Mouse (Mus musculus): ENCODE measurements at regions not wholly inside any gene's neighbourhood (a gene's known extent, or its start where the extent isn't known, plus 50 kb on each side); places are given as distances from the start of the nearest gene placed in this dataset.

DNA sequence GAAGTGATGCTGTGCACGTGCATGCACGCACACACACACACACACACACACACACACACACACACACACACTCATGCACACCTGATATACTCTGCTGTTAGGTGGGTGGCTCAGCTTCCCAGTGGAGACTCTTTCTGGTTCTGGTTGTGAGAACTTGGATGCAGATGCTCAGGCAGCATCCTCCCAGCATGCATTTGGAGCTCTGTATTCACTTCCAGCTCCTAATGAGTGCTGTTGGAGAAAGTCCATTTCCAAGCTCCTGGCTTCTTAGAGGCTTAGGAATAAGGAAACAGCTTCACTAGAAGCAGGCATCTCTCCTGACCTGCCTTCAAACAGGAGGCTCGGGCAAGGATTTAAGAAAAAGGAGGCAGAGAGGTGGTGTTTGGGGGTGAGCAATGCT, 52.2 kb upstream of the Kazn start:
- no peak for TF ChIP-seq POLR2A (IDR thresholded peaks at IDR 0.05; ENCODE audit: borderline replicate concordance, extremely low read depth, insufficient read depth, insufficient read length)
- no peak overlapping the region for H3K27ac ChIP-seq (replicated peaks; ENCODE audit: low read depth, low read length)

More for the DNA sequence above, 52.2 kb upstream of the Kazn start:
- ATAC-seq (ENCODE audit: low FRiP score, low read depth) (no peak), DNase-seq (ENCODE audit: low spot score) (no peak)
- 89% methylated on average over 3 of the region's 3 CpGs for WGBS
- H3K9me3 ChIP-seq (ENCODE audit: control insufficient read depth, low read length): no peaks in the 10 kb centered on the region
- H3K27me3 ChIP-seq (ENCODE audit: control insufficient read depth, insufficient read depth, low read length): no peaks in the 10 kb centered on the region
- no peak overlapping the region for H3K4me3 ChIP-seq (replicated peaks; ENCODE audit: low read length)
- H3K4me2 ChIP-seq (replicated peaks; ENCODE audit: low read depth, low read length, severe bottlenecking): no peak overlapping the region
- H3K9ac ChIP-seq (ENCODE audit: low read depth, low read length, severe bottlenecking): no peak overlapping the region
- H3K36me3 ChIP-seq (ENCODE audit: control insufficient read depth, insufficient read depth, low read length): no peaks in the 10 kb centered on the region
- H3K4me1 ChIP-seq (ENCODE audit: control insufficient read depth, insufficient read depth, low read length): peaks cover 6% of the 10 kb centered on the region; the same call in 1 of the 2 replicates
